Mouse (Mus musculus) neural tube, embryonic 13.5 days (tissue): ENCODE measurements around the gene Olfr574. TPM values are rescaled to one million over a fixed set of nuclear protein-coding genes. Genes with fewer than 3 reads are reported as not detected.

Experiments
- ATAC-seq: fragments of 200-750 bp; cut with Nextera tagmentation; 2 replicates; pipeline ENCODE4 v1.8.0; 2017; ENCODE audit warnings: low read depth, mild to moderate bottlenecking, moderate TSS enrichment, moderate library complexity
- H3K27ac ChIP-seq: fragments of 300-500 bp; sonication (generic); replicated peaks from 2 replicates; pipeline ENCODE4 v1.5.1; 2015; ENCODE audit warnings: moderate library complexity, mild to moderate bottlenecking, inconsistent platforms
- H3K27me3 ChIP-seq: fragments of 300-500 bp; sonication (generic); 2 replicates; pipeline ENCODE4 v1.6.1; 2015; ENCODE audit warnings: mild to moderate bottlenecking, inconsistent platforms
- H3K36me3 ChIP-seq: fragments of 300-500 bp; sonication (generic); 2 replicates; pipeline ENCODE4 v1.6.1; 2015; ENCODE audit warnings: mild to moderate bottlenecking, inconsistent platforms
- H3K4me1 ChIP-seq: fragments of 300-500 bp; sonication (generic); replicated peaks from 2 replicates; pipeline ENCODE4 v1.6.1; 2015; ENCODE audit warnings: inconsistent platforms
- H3K4me2 ChIP-seq: fragments of 300-500 bp; sonication (generic); 2 replicates; pipeline ENCODE4 v1.6.1; 2015; ENCODE audit warnings: inconsistent platforms, mild to moderate bottlenecking, moderate library complexity
- H3K4me3 ChIP-seq: fragments of 300-500 bp; sonication (generic); 2 replicates; pipeline ENCODE4 v1.5.1; 2015; ENCODE audit warnings: mild to moderate bottlenecking, inconsistent platforms
- H3K9ac ChIP-seq: fragments of 300-500 bp; sonication (generic); 2 replicates; pipeline ENCODE4 v1.6.1; 2015; ENCODE audit warnings: moderate library complexity, mild to moderate bottlenecking, inconsistent platforms
- H3K9me3 ChIP-seq: fragments of 300-500 bp; sonication (generic); 2 replicates; pipeline ENCODE4 v1.6.1; 2016; ENCODE audit warnings: inconsistent platforms
- WGBS: fragments of 180-500 bp; shearing (Covaris S2); methylation state at CpG from one replicate; pipeline ENCODE4 v1.1.7; 2015; 5-methylcytosine and 5-hydroxymethylcytosine counted together
- polyA plus RNA-seq: library from polyadenylated mRNA; unstranded; fragments of >200 nt; fragmentation: Nextera tagmentation; extraction: Ambion mirVana; gene quantifications from 2 replicates; pipeline ENCODE4 v1.2.1, GENCODE M21; 2015

The Olfr574 gene
- polyA plus RNA-seq, 1 experiment from 2014 or later = not detected

- Histone ChIP-seq H3K9me3 (no peaks in the 10 kb centered on the region), H3K4me2 (no peak within 1 kb of the TSS), H3K27ac (no peak within 1 kb of the TSS), H3K4me1 (no peaks in the 10 kb centered on the region), H3K4me3 (no peak within 1 kb of the TSS), H3K9ac (no peak within 1 kb of the TSS), H3K27me3 (no peaks in the 10 kb centered on the region), H3K36me3 (no peaks in the 10 kb centered on the region)
- WGBS = 57% methylated on average over 2 of the region's 2 CpGs
- no peak for ATAC-seq
Measured at GRCm38 (mm10) chr7:102962360-102962759, 14.1 kb downstream of the Olfr574 start, which contains the start of gene Olfr576. TSS of gene Olfr576 (plus strand) at chr7:102962660.

DNA sequence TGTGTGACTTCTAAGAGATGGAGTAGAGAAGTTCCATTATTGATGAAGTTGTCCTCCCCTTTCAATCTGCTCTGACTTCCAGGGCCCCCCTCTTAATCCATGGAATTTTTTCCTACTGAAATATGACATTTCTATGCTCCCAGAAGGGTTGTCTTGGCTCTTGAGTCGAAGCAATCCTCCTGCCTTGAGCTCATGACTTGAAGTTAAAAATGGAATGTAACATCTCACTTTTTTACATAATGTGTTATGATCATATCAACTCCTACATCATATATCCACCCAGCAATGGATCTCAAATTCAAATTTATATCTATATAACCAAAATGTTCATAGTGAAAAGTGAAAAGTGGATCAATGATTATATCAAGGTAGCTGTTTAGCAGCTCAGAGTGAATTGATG is 26.1 kb downstream of the Olfr574 start:
- Histone ChIP-seq H3K4me2 (no peak overlapping the region), H3K36me3 (no peaks in the 10 kb centered on the region), H3K9ac (no peak overlapping the region), H3K27me3 (no peaks in the 10 kb centered on the region), H3K27ac (no peak overlapping the region), H3K4me1 (no peaks in the 10 kb centered on the region), H3K4me3 (no peak overlapping the region), H3K9me3 (no peaks in the 10 kb centered on the region)
- WGBS = 47% methylated on average over 1 of the region's 1 CpGs
- no peak for ATAC-seq

DNA sequence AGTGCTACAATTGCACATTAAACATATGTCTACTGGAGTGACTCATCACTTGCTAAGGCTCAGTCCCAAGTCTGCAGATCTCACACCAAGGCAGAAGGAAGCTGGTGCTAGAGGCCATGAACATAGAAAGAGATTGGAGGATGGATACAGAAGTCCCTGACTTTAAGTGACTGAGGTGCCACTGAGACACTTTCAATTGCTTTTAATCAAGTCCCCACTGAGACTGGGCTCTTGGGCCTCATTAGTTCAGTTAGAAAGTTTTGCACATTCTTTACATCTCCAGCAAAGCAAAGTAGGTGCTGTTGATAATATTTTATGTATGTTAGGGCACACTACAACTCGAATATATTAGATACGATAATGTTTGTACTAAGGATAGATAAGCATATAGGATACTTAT is 27.6 kb downstream of the Olfr574 start, which contains the start of gene Olfr577:
TSS of gene Olfr577 (minus strand) at position 101 of the 400 bp plus-strand sequence.
- Histone ChIP-seq H3K9me3 (no peaks in the 10 kb centered on the region), H3K36me3 (no peaks in the 10 kb centered on the region), H3K9ac (no peak within 1 kb of the TSS), H3K4me2 (no peak within 1 kb of the TSS), H3K27me3 (no peaks in the 10 kb centered on the region), H3K4me1 (no peaks in the 10 kb centered on the region), H3K4me3 (no peak within 1 kb of the TSS), H3K27ac (no peak within 1 kb of the TSS)
- WGBS = 86% methylated on average over 2 of the region's 2 CpGs
- ATAC-seq = no peak

GRCm38 (mm10) chr7:102989224-102989623 is 41.0 kb downstream of the Olfr574 start, which contains the start of gene Olfr578:
TSS of gene Olfr578 (minus strand) at chr7:102989324.
- Histone ChIP-seq H3K4me1 (no peaks in the 10 kb centered on the region), H3K27me3 (no peaks in the 10 kb centered on the region), H3K4me3 (no peak within 1 kb of the TSS), H3K4me2 (no peak within 1 kb of the TSS), H3K27ac (no peak within 1 kb of the TSS), H3K36me3 (no peaks in the 10 kb centered on the region), H3K9ac (no peak within 1 kb of the TSS), H3K9me3 (no peaks in the 10 kb centered on the region)
- no peak for ATAC-seq
- WGBS = 78% methylated on average over 3 of the region's 3 CpGs

Other genes starting within 250 kb of the Olfr574 start
- gene Olfr558, start 246.3 kb upstream of the Olfr574 start, polyA plus RNA-seq = 2.5 and 2.7 TPM in 2 replicates
- not detected in 2 replicates for gene Olfr33, start 229.4 kb upstream of the Olfr574 start, polyA plus RNA-seq
- gene Olfr559, start 221.0 kb upstream of the Olfr574 start, polyA plus RNA-seq = not detected in 2 replicates
- gene Olfr560, start 189.1 kb upstream of the Olfr574 start, polyA plus RNA-seq = not detected in 2 replicates
- gene Olfr78, start 189.0 kb upstream of the Olfr574 start, polyA plus RNA-seq = 0.27 and 0.44 TPM in 2 replicates
- gene Olfr561, start 177.2 kb upstream of the Olfr574 start, polyA plus RNA-seq = 0.46 TPM in 1 of 2 replicates, not detected in the other
- not detected in 2 replicates for gene Olfr564, start 145.0 kb upstream of the Olfr574 start, polyA plus RNA-seq
- 0.31 and 0.50 TPM in 2 replicates for gene Olfr566, start 89.7 kb upstream of the Olfr574 start, polyA plus RNA-seq
- not detected in 2 replicates for gene Olfr568, start 71.3 kb upstream of the Olfr574 start, polyA plus RNA-seq
- not detected in 2 replicates for gene Olfr569, start 57.6 kb upstream of the Olfr574 start, polyA plus RNA-seq
- not detected in 2 replicates for gene Olfr570, start 53.9 kb upstream of the Olfr574 start, polyA plus RNA-seq
- gene Olfr571, start 30.9 kb upstream of the Olfr574 start, polyA plus RNA-seq = 0.04 TPM in 1 of 2 replicates, not detected in the other
- gene Olfr572, start 24.1 kb upstream of the Olfr574 start, polyA plus RNA-seq = not detected in 2 replicates
- not detected in 2 replicates for gene Olfr573-ps1, start 5.9 kb upstream of the Olfr574 start, polyA plus RNA-seq
- not detected in 2 replicates for gene Olfr575, start 10.3 kb downstream of the Olfr574 start, polyA plus RNA-seq
- not detected in 2 replicates for gene Olfr576, start 14.2 kb downstream of the Olfr574 start, polyA plus RNA-seq
- gene Olfr577, start 27.5 kb downstream of the Olfr574 start, polyA plus RNA-seq = not detected in 2 replicates
- gene Olfr578, start 40.9 kb downstream of the Olfr574 start, polyA plus RNA-seq = not detected in 2 replicates
- gene Olfr582, start 89.6 kb downstream of the Olfr574 start, polyA plus RNA-seq = not detected in 2 replicates
- gene Olfr583, start 102.8 kb downstream of the Olfr574 start, polyA plus RNA-seq = not detected in 2 replicates
- not detected in 2 replicates for gene Olfr584, start 133.4 kb downstream of the Olfr574 start, polyA plus RNA-seq
- gene Olfr585, start 149.3 kb downstream of the Olfr574 start, polyA plus RNA-seq = not detected in 2 replicates
- not detected in 2 replicates for gene Olfr586, start 177.2 kb downstream of the Olfr574 start, polyA plus RNA-seq
- not detected in 2 replicates for gene Olfr588-ps1, start 192.4 kb downstream of the Olfr574 start, polyA plus RNA-seq
- gene Olfr589, start 207.9 kb downstream of the Olfr574 start, polyA plus RNA-seq = not detected in 2 replicates
- not detected in 2 replicates for gene Olfr591, start 229.9 kb downstream of the Olfr574 start, polyA plus RNA-seq
- gene Olfr592, start 236.3 kb downstream of the Olfr574 start, polyA plus RNA-seq = not detected in 2 replicates